Mouse (Mus musculus) bone marrow, adult 2 months (tissue): ENCODE measurements around the gene Slc18a2.

Experiments used
- CTCF ChIP-seq: fragments of 200-500 bp; IDR thresholded peaks from 2 replicates; pipeline ENCODE4 v1.5.1; 2011; ENCODE audit warnings: low read length, control low read depth; ENCODE audit not compliant: control insufficient read depth, insufficient read depth
- POLR2A ChIP-seq: fragments of 200-500 bp; IDR thresholded peaks from 2 replicates; pipeline ENCODE4 v1.6.1; 2011; ENCODE audit warnings: low read depth, mild to moderate bottlenecking, control low read depth, low read length, borderline replicate concordance; ENCODE audit not compliant: control insufficient read depth

- TF ChIP-seq CTCF = no peak
- TF ChIP-seq POLR2A = no peak
Measured at GRCm38 (mm10) chr19:59273190-59273589, 12.5 kb downstream of the Slc18a2 start.
